Mouse (Mus musculus): ENCODE measurements around the gene 0610010K14Rik. TPM values are rescaled to one million over a fixed set of nuclear protein-coding genes. Genes with fewer than 3 reads are reported as not detected.

Gene 0610010K14Rik
- total and polyA plus RNA-seq, 3 experiments = 27.7 to 153 (median 75.2) TPM

DNA sequence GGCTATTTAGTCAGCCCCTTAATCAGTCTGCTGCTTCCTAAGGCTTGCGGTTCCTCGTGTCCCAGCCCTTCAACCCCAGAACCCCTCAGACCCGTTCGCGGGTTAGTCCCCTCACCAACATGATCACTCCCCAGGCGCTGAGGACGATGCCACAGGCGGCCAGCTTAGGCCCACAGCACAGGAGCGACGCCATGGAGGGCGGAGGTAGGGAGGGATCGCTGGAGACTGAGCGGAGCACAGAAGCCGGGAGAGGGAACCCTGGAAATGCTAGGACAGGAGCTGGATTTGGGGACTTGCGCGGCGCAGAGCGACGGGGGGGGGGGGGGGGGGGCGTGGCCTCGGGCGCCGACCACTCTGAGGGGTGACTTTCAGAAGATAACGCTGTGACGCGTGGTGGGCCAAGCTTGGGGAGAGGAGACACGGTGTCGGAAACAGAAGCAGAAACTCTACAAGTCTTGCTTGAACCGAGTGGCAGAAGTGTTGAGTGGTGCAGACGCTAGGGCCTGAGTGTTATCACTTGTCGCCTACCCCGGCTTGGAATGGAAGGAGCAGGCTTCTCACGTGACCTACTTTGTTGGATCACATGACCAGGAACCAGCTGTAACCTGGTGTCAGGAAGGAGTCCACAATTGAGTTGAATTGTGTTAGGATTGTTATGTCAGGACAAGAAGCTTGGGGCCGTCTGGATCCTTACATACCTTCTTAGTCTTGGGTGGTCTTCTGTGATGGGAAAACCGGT lies 2.0 kb upstream of the 0610010K14Rik start, which contains the start of the genes Gm21988 and Rnasek:
Gene Gm21988 (minus strand): TSS at position 290 of the 739 bp plus-strand sequence.
Gene Rnasek (minus strand): TSS at position 302 of the 739 bp plus-strand sequence.
- H3K4me1 ChIP-seq (ENCODE audit: control insufficient read depth in 1 of 2, insufficient read depth in 2 of 2) = peaks cover 4 to 22% of the 10 kb centered on the region in 2 experiments
- dilution Hi-C loops (cut with MboI; ENCODE audit: extremely low pct_ligation_motif_present, extremely low pct_unique_long_range_greater_than_20kb, low sequenced_read_pairs) (no loop called here), in situ Hi-C loops (cut with MboI; ENCODE audit: low pct_ligation_motif_present, low pct_unique_long_range_greater_than_20kb, low sequenced_read_pairs) (loop anchor here (25.0 kb wide), 2 partner anchors 373 to 523 kb away; partner anchors contain the start of genes 4930544D05Rik, Chrne and Zfp3)
- H3K27me3 ChIP-seq (replicated peaks) = peaks cover 14% of the 10 kb centered on the region
- no peaks in the 10 kb centered on the region for H3K9me3 ChIP-seq (replicated peaks; ENCODE audit: low read length)
- peak within 1 kb of the TSS; percentile 77 to 96 (median 79) for H3K4me3 ChIP-seq (replicated peaks in 1 of 3; ENCODE audit: low read depth in 2 of 3, low read length in 2 of 3, poor library complexity in 1 of 3)
- H3K79me2 ChIP-seq (replicated peaks; ENCODE audit: control insufficient read depth, extremely low read depth, insufficient read depth, poor library complexity, severe bottlenecking) = peaks cover 12% of the 10 kb centered on the region
- peaks cover 9 to 18% of the 10 kb centered on the region in 2 experiments for H3K36me3 ChIP-seq (replicated peaks in 1 of 2; ENCODE audit: control insufficient read depth in 1 of 2, insufficient read depth in 1 of 2, low read length in 1 of 2)
- peak; percentile 86 for DNase-seq (ENCODE audit: extremely low read depth)
- H3K4me2 ChIP-seq (ENCODE audit: insufficient read depth, low read depth, poor library complexity, severe bottlenecking) = peak within 1 kb of the TSS; percentile 93
- H3K27ac ChIP-seq (ENCODE audit: insufficient read depth, low read depth) = peak within 1 kb of the TSS; percentile 78
- TF ChIP-seq IRF4 (IDR thresholded peaks at IDR 0.05; ENCODE audit: low read depth, low read length) = peak; percentile 71
- TF ChIP-seq RCOR1 (conservative IDR thresholded peaks at IDR 0.05; ENCODE audit: low read depth, low read length) = no peak; the same call in 1 of the 2 replicates
- peak; percentile 63 for TF ChIP-seq MXI1 (IDR thresholded peaks at IDR 0.05; ENCODE audit: low read depth, low read length)
- peak; percentile 99 for TF ChIP-seq USF2 (conservative IDR thresholded peaks at IDR 0.05; ENCODE audit: low read depth, low read length)
- no peak for TF ChIP-seq CTCF (conservative IDR thresholded peaks at IDR 0.05 in 1 of 2, IDR thresholded peaks at IDR 0.05 in 1 of 2; ENCODE audit: low read depth in 2 of 2, low read length in 2 of 2)
- TF ChIP-seq E2F4 (IDR thresholded peaks at IDR 0.05; ENCODE audit: insufficient replicate concordance, low read depth, low read length) = no peak
- no peak for TF ChIP-seq ZKSCAN1 (IDR thresholded peaks at IDR 0.05; ENCODE audit: borderline replicate concordance, low read depth, low read length)
- TF ChIP-seq BHLHE40 (IDR thresholded peaks at IDR 0.05; ENCODE audit: low read depth, low read length) = peak; percentile 95
- TF ChIP-seq RAD21 (IDR thresholded peaks at IDR 0.05; ENCODE audit: low read depth, low read length) = no peak
- TF ChIP-seq JUND (conservative IDR thresholded peaks at IDR 0.05; ENCODE audit: low read depth, low read length) = no peak
- TF ChIP-seq ELF1 (IDR thresholded peaks at IDR 0.05; ENCODE audit: low read depth, low read length) = peak; percentile 84
- no peak for TF ChIP-seq SMC3 (IDR thresholded peaks at IDR 0.05; ENCODE audit: low read depth, low read length)
- TF ChIP-seq USF1 (IDR thresholded peaks at IDR 0.05; ENCODE audit: low read depth, low read length) = peak; percentile 98
- TF ChIP-seq NELFE (IDR thresholded peaks at IDR 0.05; ENCODE audit: low read depth, low read length) = peak; percentile 25
- 0 out of 2 replicates have a peak, but pooled peaks have one; percentile 2 for TF ChIP-seq MAFK (IDR thresholded peaks at IDR 0.05; ENCODE audit: insufficient replicate concordance, low read length)
- no peak for TF ChIP-seq JUN (IDR thresholded peaks at IDR 0.05; ENCODE audit: insufficient read depth, low read depth, low read length)
- peak; percentile 69; the same call in 1 of the 2 replicates for TF ChIP-seq TBP (conservative IDR thresholded peaks at IDR 0.05; ENCODE audit: low read depth, low read length)
- no peak for TF ChIP-seq UBTF (IDR thresholded peaks at IDR 0.05; ENCODE audit: low read depth, low read length)
- TF ChIP-seq MAX (IDR thresholded peaks at IDR 0.05; ENCODE audit: low read length) = peak; percentile 97
- TF ChIP-seq ETS1 (conservative IDR thresholded peaks at IDR 0.05; ENCODE audit: low read depth, low read length) = peak; percentile 56
- TF ChIP-seq ZNF384 (IDR thresholded peaks at IDR 0.05; ENCODE audit: low read depth, low read length) = no peak
- TF ChIP-seq TCF12 (IDR thresholded peaks at IDR 0.05; ENCODE audit: low read depth, low read length) = peak; percentile 39; the same call in 1 of the 2 replicates
- TF ChIP-seq ZC3H11A (IDR thresholded peaks at IDR 0.05; ENCODE audit: low read depth, low read length) = no peak
- no peak for TF ChIP-seq PAX5 (IDR thresholded peaks at IDR 0.05; ENCODE audit: low read length)
- TF ChIP-seq ZMIZ1 (IDR thresholded peaks at IDR 0.05; ENCODE audit: low read depth, low read length) = no peak; the same call in 1 of the 2 replicates
- no peak for TF ChIP-seq POLR2AphosphoS2 (IDR thresholded peaks at IDR 0.05; ENCODE audit: low read depth, low read length)
- peak; percentile 100 for TF ChIP-seq CHD1 (IDR thresholded peaks at IDR 0.05; ENCODE audit: low read depth, low read length)
- no peak for TF ChIP-seq EP300 (IDR thresholded peaks at IDR 0.05; ENCODE audit: low read length)
- no peak for TF ChIP-seq MEF2A (IDR thresholded peaks at IDR 0.05; ENCODE audit: borderline replicate concordance, low read depth, low read length)
- TF ChIP-seq KAT2A (IDR thresholded peaks at IDR 0.05; ENCODE audit: insufficient replicate concordance, low read length) = 0 out of 2 replicates have a peak, but pooled peaks have one; percentile 20
- no peak for TF ChIP-seq MYC (IDR thresholded peaks at IDR 0.05; ENCODE audit: low read depth, low read length)
- TF ChIP-seq HCFC1 (IDR thresholded peaks at IDR 0.05; ENCODE audit: low read depth, low read length) = peak; percentile 80
- TF ChIP-seq SIN3A (IDR thresholded peaks at IDR 0.05; ENCODE audit: low read length) = peak; percentile 100
- peak; percentile 49 for TF ChIP-seq POLR2A (IDR thresholded peaks at IDR 0.05; ENCODE audit: low read depth, low read length)
- TF ChIP-seq MAZ (IDR thresholded peaks at IDR 0.05; ENCODE audit: low read depth, low read length) = peak; percentile 89; the same call in 1 of the 2 replicates
- peak; percentile 48; the same call in 1 of the 2 replicates for TF ChIP-seq NRF1 (IDR thresholded peaks at IDR 0.05; ENCODE audit: low read depth, low read length)
- no peak; the same call in 1 of the 2 replicates for TF ChIP-seq GABPA (IDR thresholded peaks at IDR 0.05; ENCODE audit: insufficient replicate concordance, low read depth, low read length)
- no peak for TF ChIP-seq CHD2 (IDR thresholded peaks at IDR 0.05; ENCODE audit: low read length)
- peak within 1 kb of the TSS; percentile 68 for H3K9ac ChIP-seq (ENCODE audit: insufficient read depth, low read depth)

Data from CH12.LX (cell line).